Mouse (Mus musculus) cortical plate, adult 2 months (tissue): ENCODE measurements around the gene Olfr140. TPM values are rescaled to one million over a fixed set of nuclear protein-coding genes. Genes with fewer than 3 reads are reported as not detected.

Source experiments
- H3K27ac ChIP-seq: fragments of 200-500 bp; 2 replicates; pipeline ENCODE4 v1.5.1; 2012; ENCODE audit warnings: low read length, control low read depth, inconsistent platforms; ENCODE audit not compliant: insufficient read depth
- H3K4me1 ChIP-seq: fragments of 200-500 bp; 2 replicates; pipeline ENCODE4 v1.6.1; 2011; ENCODE audit warnings: low read length; ENCODE audit not compliant: control insufficient read depth, insufficient read depth
- H3K4me3 ChIP-seq: fragments of 200-500 bp; 2 replicates; pipeline ENCODE4 v1.5.1; 2011; ENCODE audit warnings: mild to moderate bottlenecking, low read length, control low read depth; ENCODE audit not compliant: insufficient read depth
- CTCF ChIP-seq: fragments of 200-500 bp; IDR thresholded peaks from 2 replicates; pipeline ENCODE4 v1.5.1; 2011; ENCODE audit warnings: mild to moderate bottlenecking, control low read depth, low read length; ENCODE audit not compliant: insufficient read depth; ENCODE audit errors: extremely low read depth
- POLR2A ChIP-seq: fragments of 200-500 bp; IDR thresholded peaks from 2 replicates; pipeline ENCODE4 v1.6.1; 2011; ENCODE audit warnings: mild to moderate bottlenecking, low read length, control low read depth; ENCODE audit not compliant: insufficient read depth; ENCODE audit errors: extremely low read depth
- polyA plus RNA-seq: library from polyadenylated mRNA; depleted of rRNA; stranded (reverse); fragments of >200 nt; gene quantifications from 2 replicates; pipeline ENCODE4 v1.2.3, GENCODE M21; 2012; rRNA removed

Olfr140 gene
- polyA plus RNA-seq = not detected in 2 replicates

DNA sequence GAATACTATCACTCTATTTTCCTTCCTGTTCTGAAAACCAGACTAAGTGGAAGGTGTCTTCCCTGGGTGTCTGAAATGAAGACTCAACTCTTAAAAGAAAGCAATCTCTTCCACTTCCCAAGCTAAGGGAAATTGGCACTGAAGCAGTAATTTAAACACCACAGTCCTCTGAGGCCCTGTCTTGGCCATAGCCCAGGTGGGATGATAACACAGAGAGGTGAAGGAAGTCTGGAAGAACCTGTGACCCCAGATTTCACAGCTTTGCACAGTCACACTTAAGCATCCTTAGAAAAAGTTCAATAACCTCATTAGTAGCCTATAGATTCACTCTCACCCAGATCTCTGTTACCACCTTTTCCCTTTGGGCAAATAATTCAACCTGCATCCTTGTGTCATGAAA, at the start of gene Olfr140:
Gene Olfr140, minus strand, starts transcription at position 101 of the 400 bp plus-strand sequence.
- H3K27ac ChIP-seq = no peak within 1 kb of the TSS
- no peak within 1 kb of the TSS for H3K4me3 ChIP-seq
- H3K4me1 ChIP-seq = no peaks in the 10 kb centered on the region
- no peak for TF ChIP-seq POLR2A
- TF ChIP-seq CTCF = no peak

DNA sequence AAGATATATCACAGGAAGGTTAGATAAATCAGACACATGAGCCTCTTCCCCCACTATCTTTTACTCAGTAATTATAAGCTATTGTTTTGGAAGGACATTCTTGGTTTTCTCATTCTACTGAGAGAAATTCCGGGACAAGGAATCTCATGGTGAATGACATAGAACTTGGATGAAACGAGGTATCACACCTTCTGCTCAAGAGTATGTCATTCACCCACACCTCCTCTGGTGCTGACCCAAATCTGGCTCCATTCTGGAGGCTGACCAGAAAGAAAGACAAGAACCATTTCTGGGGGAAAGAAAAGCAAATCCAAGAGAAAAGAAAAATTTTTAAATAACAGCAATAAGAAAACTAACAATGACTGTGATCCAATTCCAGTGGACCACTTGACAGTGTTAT, 6.7 kb upstream of the Olfr140 start:
- TF ChIP-seq POLR2A (no peak), CTCF (no peak)
- Histone ChIP-seq H3K4me3 (no peak overlapping the region), H3K27ac (no peak overlapping the region), H3K4me1 (no peaks in the 10 kb centered on the region)

DNA sequence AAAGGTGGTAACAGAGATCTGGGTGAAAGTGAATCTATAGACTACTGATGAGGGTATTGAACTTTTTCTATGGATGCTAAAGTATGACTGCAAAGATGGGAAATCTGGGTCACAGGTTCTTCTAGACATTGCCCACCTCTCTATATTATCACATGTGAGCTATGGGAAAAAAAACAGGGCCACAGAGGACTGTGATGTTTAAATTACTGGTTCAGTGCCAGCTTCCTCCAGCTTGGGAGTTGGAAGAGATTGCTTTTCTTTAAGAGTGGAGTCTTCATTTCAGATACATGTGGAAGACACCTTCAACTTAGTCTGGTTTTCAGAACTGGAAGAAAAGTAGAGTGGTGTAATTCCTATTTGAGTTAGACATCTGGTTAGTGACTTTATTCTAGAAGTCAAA, 28.4 kb downstream of the Olfr140 start, which contains the start of gene Olfr1265:
Gene Olfr1265, plus strand, starts transcription at position 301 of the 400 bp plus-strand sequence.
- no peak for TF ChIP-seq POLR2A
- TF ChIP-seq CTCF = no peak
- no peak within 1 kb of the TSS for H3K27ac ChIP-seq
- no peak within 1 kb of the TSS for H3K4me3 ChIP-seq
- no peaks in the 10 kb centered on the region for H3K4me1 ChIP-seq

DNA sequence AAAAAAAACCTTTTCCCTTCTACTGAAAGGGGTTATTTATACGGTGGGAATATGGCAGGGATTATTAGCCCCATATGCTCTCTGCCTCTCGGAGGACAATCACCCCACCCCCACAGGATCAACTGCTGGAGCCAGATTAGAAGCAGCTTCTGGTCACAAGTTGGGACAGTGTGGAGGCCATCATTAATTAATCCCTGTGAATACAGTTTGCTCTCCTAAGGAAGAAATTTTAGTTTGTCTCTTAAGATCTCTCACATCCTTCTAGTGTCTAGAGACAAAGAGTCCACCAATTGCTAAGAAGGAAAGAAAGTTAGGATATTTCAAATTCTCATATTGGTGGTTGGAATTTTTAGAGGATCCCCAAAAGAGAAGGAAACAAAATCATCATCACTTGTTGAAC, 37.9 kb downstream of the Olfr140 start, which contains the start of gene Olfr1264:
Gene Olfr1264, minus strand, starts transcription at position 101 of the 400 bp plus-strand sequence.
- no peak for TF ChIP-seq POLR2A
- no peak for TF ChIP-seq CTCF
- no peak within 1 kb of the TSS for H3K4me3 ChIP-seq
- no peak within 1 kb of the TSS for H3K27ac ChIP-seq
- no peaks in the 10 kb centered on the region for H3K4me1 ChIP-seq

DNA sequence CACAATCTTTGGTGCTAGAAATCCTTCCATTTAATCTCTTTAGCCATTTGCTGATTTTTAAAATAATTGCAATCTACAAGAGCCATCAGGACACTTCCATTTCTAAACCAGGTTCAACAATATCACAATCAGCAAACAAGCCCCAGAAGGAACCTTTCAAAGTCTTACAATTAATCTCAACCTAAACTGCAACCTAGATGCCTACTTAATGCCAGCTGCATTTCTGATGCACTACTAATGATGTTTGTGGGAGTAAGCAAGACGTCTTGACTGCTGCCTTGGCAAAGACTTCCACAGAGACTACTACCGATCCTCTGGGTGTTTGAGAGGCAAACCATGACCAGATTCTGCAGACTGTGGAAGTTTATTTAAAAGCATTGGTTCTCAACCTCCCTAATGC, 51.6 kb downstream of the Olfr140 start, which contains the start of gene Olfr1263:
Gene Olfr1263, plus strand, starts transcription at position 301 of the 400 bp plus-strand sequence.
- TF ChIP-seq CTCF (no peak), POLR2A (no peak)
- no peak within 1 kb of the TSS for H3K27ac ChIP-seq
- H3K4me1 ChIP-seq = no peaks in the 10 kb centered on the region
- H3K4me3 ChIP-seq = no peak within 1 kb of the TSS

DNA sequence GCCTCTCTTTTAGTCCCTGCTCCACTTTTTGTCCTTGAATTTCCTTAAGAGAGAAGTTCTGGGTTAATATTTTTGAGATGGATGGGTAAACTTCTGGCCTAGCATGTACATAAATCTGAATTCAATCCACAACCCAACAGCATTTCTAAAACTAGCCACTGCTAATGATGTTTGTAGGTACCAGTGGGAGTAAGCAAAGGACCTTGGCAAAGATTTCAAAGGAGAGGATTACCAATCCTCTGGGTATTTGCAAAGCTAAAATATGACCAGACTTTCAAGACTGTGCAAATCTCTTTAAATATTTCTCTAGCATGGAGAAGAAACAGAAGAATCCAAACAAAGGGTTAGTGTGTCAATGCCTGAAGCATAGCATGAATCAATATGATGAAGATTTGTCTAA, 63.5 kb downstream of the Olfr140 start, which contains the start of gene Olfr1262:
Gene Olfr1262, plus strand, starts transcription at position 301 of the 400 bp plus-strand sequence.
- TF ChIP-seq CTCF (no peak), POLR2A (no peak)
- H3K27ac ChIP-seq = no peak within 1 kb of the TSS
- H3K4me1 ChIP-seq = no peaks in the 10 kb centered on the region
- H3K4me3 ChIP-seq = no peak within 1 kb of the TSS

Other genes with a start within 250 kb of the Olfr140 start
- not detected in 2 replicates for gene Olfr1256, start 222.0 kb downstream of the Olfr140 start, polyA plus RNA-seq
- gene Olfr48, start 215.4 kb downstream of the Olfr140 start, polyA plus RNA-seq = not detected in 2 replicates
- gene Olfr1257, start 185.2 kb downstream of the Olfr140 start, polyA plus RNA-seq = not detected in 2 replicates
- not detected in 2 replicates for gene Olfr1258, start 136.3 kb downstream of the Olfr140 start, polyA plus RNA-seq
- not detected in 2 replicates for gene Olfr1259, start 114.9 kb downstream of the Olfr140 start, polyA plus RNA-seq
- not detected in 2 replicates for gene Olfr1260, start 89.3 kb downstream of the Olfr140 start, polyA plus RNA-seq
- not detected in 2 replicates for gene Olfr1261, start 72.4 kb downstream of the Olfr140 start, polyA plus RNA-seq
- not detected in 2 replicates for gene Olfr1262, start 63.4 kb downstream of the Olfr140 start, polyA plus RNA-seq
- gene Olfr1263, start 51.5 kb downstream of the Olfr140 start, polyA plus RNA-seq = not detected in 2 replicates
- gene Olfr1264, start 38.0 kb downstream of the Olfr140 start, polyA plus RNA-seq = not detected in 2 replicates
- gene Olfr1265, start 28.3 kb downstream of the Olfr140 start, polyA plus RNA-seq = not detected in 2 replicates
- not detected in 2 replicates for gene Olfr1269, start 57.8 kb upstream of the Olfr140 start, polyA plus RNA-seq
- not detected in 2 replicates for gene Olfr32, start 78.7 kb upstream of the Olfr140 start, polyA plus RNA-seq
- not detected in 2 replicates for gene Olfr1270, start 89.5 kb upstream of the Olfr140 start, polyA plus RNA-seq
- not detected in 2 replicates for gene Olfr1506, start 160.9 kb upstream of the Olfr140 start, polyA plus RNA-seq
- not detected in 2 replicates for gene Olfr142, start 194.0 kb upstream of the Olfr140 start, polyA plus RNA-seq
- gene Olfr1271, start 207.4 kb upstream of the Olfr140 start, polyA plus RNA-seq = not detected in 2 replicates
- gene Olfr1272, start 229.2 kb upstream of the Olfr140 start, polyA plus RNA-seq = not detected in 2 replicates